Mouse (Mus musculus): Measurements from ENCODE around the gene Upp2.

Gene Upp2

GRCm38 (mm10) chr2:58567066-58567810 lies at the start of gene Upp2, which contains the start of gene Acvr1:
Gene Upp2 (plus strand): TSS chr2:58567298.
Gene Acvr1 (minus strand): TSS chr2:58567157.
- in situ Hi-C loops (cut with MboI) = no loop called here

- in situ Hi-C loops (cut with MboI) = no loop called here
Observed at GRCm38 (mm10) chr2:58518517-58518916, 48.6 kb upstream of the Upp2 start.

- in situ Hi-C loops (cut with MboI) = no loop called here
Observed at GRCm38 (mm10) chr2:58520727-58521126, 46.4 kb upstream of the Upp2 start.

- in situ Hi-C loops (cut with MboI) = no loop called here
Observed at GRCm38 (mm10) chr2:58521621-58522020, 45.5 kb upstream of the Upp2 start.

DNA sequence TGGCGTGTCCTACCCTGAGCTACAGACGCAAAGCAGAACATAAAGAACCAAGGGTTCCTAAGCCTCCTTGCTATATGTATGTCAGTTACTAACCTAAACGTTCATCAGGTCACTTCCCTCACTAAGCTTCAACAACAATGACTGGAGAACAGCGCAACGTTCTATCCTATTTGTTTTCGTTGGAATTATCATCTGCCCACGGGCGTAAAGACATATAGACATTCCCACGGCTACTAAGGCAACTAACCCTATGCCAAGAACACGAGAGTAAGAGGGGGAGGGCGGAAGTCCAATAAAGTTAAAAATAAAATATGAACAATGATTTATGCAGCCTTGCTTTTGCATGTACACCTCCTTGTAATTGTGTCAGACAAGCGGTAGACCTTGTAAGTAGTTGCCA lies 44.0 kb upstream of the Upp2 start:
- in situ Hi-C loops (cut with MboI) = no loop called here

DNA sequence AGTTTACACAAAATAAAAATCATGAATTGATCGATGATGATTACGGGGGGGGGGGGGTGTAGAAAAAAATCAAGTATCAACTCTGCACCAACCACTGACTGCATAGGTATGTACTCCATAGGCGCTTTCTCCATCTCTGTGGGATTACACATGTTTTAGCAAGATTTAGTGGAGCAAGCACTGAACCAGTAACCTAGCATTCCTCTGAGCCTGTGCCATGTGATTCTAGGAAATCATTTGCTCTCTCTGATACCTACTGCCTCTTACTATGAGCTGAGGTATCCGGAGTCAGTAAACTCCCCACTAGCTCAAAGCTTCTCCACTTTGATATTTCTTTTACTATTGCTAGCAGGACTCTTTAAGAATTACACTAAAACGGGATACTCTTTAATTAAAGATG lies 43.2 kb upstream of the Upp2 start:
- in situ Hi-C loops (cut with MboI) = no loop called here

GRCm38 (mm10) chr2:58524356-58524755 lies 42.7 kb upstream of the Upp2 start:
- in situ Hi-C loops (cut with MboI) = no loop called here

DNA sequence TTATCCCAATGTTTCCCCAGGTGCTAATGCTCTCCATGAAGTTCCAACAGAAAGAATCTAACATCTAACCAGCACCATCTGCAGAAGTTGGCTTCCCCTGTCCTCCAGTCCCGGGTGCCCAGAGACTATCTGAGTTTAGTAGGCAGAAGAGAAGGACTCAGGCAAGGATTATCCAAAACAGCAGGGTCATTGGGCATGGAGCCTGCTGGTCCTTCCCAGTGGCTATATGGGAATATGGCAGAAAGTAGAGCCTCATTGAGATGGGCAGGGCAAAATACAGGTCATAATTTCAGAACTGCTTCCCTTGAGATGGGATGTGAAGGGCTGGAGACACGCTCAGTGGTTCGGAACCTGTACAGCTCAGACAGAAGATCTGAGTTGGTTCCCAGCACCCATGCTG lies 39.3 kb upstream of the Upp2 start:
- in situ Hi-C loops (cut with MboI) = no loop called here

GRCm38 (mm10) chr2:58529384-58529783 lies 37.7 kb upstream of the Upp2 start:
- in situ Hi-C loops (cut with MboI) = no loop called here

DNA sequence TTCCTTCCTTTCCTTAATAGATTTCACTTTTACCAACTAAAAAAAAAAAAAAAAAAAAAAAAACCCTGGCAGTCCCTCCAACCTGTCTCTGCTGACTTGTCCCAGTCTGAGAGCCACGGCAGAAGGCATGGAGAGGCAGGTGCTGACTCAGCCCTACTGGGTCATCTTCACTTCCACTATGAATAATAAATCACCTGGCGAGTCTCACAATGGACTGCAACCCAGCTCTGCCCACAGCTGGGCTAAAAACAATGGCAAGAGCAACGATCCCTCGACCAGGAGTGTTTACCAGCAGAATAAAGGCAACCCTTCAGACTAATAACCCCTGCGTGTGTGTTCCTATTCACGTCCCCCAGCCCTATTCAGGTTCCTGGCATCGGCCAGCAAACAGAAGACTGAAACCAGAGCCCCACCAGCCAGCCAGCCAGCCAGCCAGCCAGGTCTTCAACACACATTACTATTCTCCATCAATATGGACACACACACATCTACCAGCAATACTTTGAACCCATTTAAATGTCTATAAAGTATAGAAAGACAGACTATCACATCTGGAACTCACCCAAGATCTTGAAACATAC lies 37.1 kb upstream of the Upp2 start:
- in situ Hi-C loops (cut with MboI) = no loop called here

- in situ Hi-C loops (cut with MboI) = no loop called here
Observed at GRCm38 (mm10) chr2:58530521-58530920, 36.6 kb upstream of the Upp2 start.

GRCm38 (mm10) chr2:58532260-58532850 lies 34.7 kb upstream of the Upp2 start:
- in situ Hi-C loops (cut with MboI) = no loop called here

DNA sequence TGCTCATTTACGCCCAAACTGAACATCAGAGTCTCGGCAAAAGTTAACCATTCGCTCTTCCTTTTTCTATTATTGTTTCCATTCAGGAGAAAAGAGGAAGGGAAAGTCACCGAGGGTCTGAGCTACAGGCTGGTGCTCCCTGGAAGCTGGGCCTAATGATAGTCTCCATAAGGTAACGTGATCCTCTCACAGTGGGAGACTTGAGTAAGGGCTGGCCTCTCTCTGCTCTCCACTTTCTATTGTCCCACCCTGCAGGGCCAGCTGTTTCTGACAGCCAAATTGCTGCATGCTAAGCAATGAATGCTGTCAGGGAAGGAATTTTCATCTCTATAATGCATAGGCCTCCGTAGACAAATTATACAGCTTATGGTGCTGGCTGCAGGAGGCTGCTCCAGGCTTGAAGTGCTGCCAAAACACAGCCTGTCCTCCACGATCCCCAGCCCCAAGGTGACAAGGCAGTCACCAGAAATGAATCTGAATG lies 33.5 kb upstream of the Upp2 start:
- in situ Hi-C loops (cut with MboI) = no loop called here

DNA sequence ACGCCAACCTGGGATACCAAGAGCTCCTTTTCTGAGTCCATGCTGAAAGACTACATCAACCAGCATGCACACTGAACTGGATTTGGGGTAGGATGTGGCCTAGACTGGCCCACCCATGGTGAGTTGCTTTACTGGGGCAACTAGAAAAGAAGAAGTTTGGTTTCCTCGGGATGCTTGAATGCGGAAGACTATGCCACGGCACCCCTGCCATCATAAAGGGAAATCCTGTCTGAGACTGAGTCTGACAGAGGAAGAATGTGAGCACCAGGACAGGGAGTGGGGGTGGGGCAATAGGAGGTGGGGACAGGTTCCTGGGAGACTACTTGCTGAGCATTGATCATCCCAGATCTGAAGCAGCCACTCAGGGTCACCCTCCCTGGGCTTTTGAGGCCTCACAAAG lies 32.7 kb upstream of the Upp2 start:
- in situ Hi-C loops (cut with MboI) = no loop called here

DNA sequence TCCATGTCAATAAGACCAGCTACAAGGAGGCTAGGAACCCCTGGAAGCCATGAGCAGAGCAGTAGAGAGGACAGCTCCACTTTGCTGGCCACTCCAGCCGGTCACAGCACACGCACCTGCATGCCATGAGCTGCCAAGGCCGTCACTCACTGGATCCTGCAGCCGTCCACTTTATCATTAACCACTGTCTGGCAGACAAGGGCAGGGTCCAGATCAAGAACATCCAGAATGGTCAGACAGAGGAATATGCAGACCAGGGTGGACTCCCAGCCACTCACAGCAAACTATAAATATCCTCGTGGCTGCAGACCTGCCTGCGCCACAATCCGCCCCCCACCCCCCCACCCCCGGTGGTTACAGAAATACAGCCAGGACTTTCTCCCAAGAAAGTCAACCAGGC lies 31.9 kb upstream of the Upp2 start:
- in situ Hi-C loops (cut with MboI) = no loop called here

DNA sequence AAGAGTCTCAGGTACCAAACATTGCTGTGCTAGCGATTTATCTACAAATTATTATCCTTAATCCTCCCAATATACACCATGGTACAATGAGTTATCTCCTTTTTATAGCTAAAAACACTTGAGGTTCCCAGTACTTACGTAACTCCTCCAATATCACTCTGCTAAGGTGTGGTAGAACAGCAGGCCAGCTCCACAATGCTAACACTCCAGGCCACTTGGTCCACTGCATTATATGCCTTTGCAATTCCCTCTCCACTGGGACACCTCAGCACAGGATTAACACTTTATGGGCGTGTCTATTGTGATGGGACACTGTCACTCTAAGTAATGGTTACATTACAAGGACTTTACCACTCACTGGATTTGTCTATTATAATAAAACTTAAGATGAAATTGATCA lies 30.3 kb upstream of the Upp2 start:
- in situ Hi-C loops (cut with MboI) = no loop called here

- in situ Hi-C loops (cut with MboI) = no loop called here
Observed at GRCm38 (mm10) chr2:58538196-58538595, 28.9 kb upstream of the Upp2 start.

DNA sequence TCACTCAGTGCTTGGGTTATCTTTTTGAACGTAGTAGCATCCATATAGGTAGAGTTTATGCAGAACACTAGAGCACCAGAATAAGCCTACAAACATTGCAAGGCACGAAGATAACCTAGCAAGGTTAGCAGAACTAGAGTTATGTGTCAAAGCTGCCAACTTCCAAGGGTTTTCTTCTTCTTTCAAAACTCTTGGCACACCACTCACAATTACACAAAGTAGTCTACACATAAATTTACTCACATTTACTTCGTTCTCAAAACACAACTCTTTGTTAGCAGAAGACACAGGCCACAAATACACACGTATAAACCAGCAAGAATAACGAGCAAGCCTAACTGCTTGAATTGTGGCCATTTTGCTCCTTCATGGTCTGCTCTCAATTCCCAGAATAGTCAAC lies 23.8 kb upstream of the Upp2 start:
- in situ Hi-C loops (cut with MboI) = no loop called here

DNA sequence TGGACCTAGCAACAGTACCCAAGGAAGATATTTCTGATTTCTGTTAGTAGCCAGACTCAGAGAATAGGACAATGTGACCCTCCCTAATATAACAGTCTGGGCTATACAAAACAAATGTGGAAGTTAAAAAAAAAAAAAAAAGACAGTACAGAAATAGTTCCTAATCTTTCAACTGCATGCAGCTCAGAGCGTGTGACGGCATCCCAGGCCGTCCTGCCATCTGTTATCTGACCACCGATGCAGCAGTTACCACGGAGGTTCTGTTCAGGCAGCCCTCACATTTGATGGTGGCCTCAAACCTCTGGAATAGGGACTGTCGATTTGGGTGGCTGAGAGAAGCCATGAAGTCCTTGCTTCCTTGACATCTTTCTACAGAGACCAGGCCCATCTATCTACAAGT lies 22.7 kb upstream of the Upp2 start:
- in situ Hi-C loops (cut with MboI) = no loop called here

DNA sequence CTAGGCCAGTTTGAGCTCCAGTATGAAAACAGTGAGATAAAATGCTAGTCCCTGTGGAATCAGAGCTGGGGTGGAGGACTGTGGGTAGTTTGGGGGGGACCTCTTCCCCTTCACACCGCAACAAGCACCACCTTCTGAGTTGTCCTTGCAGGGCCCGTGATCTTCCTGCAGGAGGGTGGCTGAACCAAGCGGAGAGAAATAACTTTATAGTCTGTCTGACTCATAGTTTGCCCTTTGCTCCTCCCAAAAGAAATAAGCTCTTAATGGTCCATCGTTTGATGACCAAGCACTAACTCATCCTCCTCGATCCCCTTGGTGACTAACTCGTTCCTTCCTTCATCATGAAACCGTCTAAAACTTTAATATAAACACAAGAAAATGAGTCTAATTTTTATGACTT lies 20.8 kb upstream of the Upp2 start:
- in situ Hi-C loops (cut with MboI) = no loop called here

DNA sequence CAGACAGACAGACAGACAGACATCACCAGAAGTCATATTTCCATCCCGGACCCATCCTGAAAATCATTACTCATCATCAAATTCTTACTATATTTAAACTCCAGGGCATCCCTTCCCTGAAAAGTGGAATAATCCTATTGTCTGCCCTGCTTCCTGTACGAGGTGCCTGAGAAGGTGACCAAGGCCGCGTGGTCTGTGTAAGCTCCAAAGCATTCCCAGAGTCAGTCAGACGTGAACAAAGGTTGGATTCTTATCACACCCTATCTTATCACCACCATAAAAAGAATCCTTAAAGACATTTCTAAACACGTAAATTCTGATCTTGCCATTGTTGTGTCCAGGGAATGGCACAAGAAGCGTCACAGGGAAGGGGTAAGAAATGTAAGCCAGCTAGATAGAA lies 18.2 kb upstream of the Upp2 start:
- in situ Hi-C loops (cut with MboI) = no loop called here

- in situ Hi-C loops (cut with MboI) = no loop called here
Observed at GRCm38 (mm10) chr2:58549960-58550359, 17.1 kb upstream of the Upp2 start.

GRCm38 (mm10) chr2:58550488-58550887 lies 16.6 kb upstream of the Upp2 start:
- in situ Hi-C loops (cut with MboI) = no loop called here
